Mouse (Mus musculus) midbrain, embryonic 16.5 days (tissue): ENCODE data around the gene Dpm2. TPM values are rescaled to one million over a fixed set of nuclear protein-coding genes. Genes with fewer than 3 reads are reported as not detected.

ENCODE experiments used
- ATAC-seq: fragments of 200-750 bp; cut with Nextera tagmentation; 2 replicates; pipeline ENCODE4 v1.8.0; 2017; ENCODE audit warnings: moderate TSS enrichment
- H3K27ac ChIP-seq: fragments of 300-500 bp; sonication (generic); 2 replicates; pipeline ENCODE4 v1.5.1; 2014; ENCODE audit warnings: mild to moderate bottlenecking, low read length, mixed read lengths
- H3K27me3 ChIP-seq: fragments of 300-500 bp; sonication (generic); 2 replicates; pipeline ENCODE4 v1.6.1; 2014; ENCODE audit warnings: low read depth, low read length, mixed read lengths; ENCODE audit not compliant: control insufficient read depth, insufficient read depth
- H3K36me3 ChIP-seq: fragments of 300-500 bp; sonication (generic); 2 replicates; pipeline ENCODE4 v1.6.1; 2014; ENCODE audit warnings: mild to moderate bottlenecking, low read length, moderate library complexity, mixed read lengths; ENCODE audit not compliant: control insufficient read depth, insufficient read depth
- H3K4me1 ChIP-seq: fragments of 300-500 bp; sonication (generic); 2 replicates; pipeline ENCODE4 v1.6.1; 2014; ENCODE audit warnings: mild to moderate bottlenecking, low read length, mixed read lengths; ENCODE audit not compliant: control insufficient read depth, insufficient read depth
- H3K4me2 ChIP-seq: fragments of 300-500 bp; sonication (generic); 2 replicates; pipeline ENCODE4 v1.6.1; 2014; ENCODE audit warnings: mild to moderate bottlenecking, low read length, mixed read lengths
- H3K4me3 ChIP-seq: fragments of 300-500 bp; sonication (generic); 2 replicates; pipeline ENCODE4 v1.5.1; 2014; ENCODE audit warnings: low read depth, mild to moderate bottlenecking, low read length, moderate library complexity, mixed read lengths
- H3K9ac ChIP-seq: fragments of 300-500 bp; sonication (generic); 2 replicates; pipeline ENCODE4 v1.6.1; 2014; ENCODE audit warnings: low read depth, low read length, mixed read lengths
- H3K9me3 ChIP-seq: fragments of 300-500 bp; sonication (generic); replicated peaks from 2 replicates; pipeline ENCODE4 v1.6.1; 2014; ENCODE audit warnings: mild to moderate bottlenecking, low read length, mixed read lengths; ENCODE audit not compliant: control insufficient read depth, poor library complexity, severe bottlenecking
- WGBS: fragments of 180-500 bp; shearing (Covaris S2); extraction: QIAGEN DNeasy Blood & Tissue Kit; methylation state at CpG from one replicate; pipeline ENCODE4 v1.1.7; 2014; 5-methylcytosine and 5-hydroxymethylcytosine counted together
- polyA plus RNA-seq: library from polyadenylated mRNA; unstranded; fragments of >200 nt; fragmentation: Nextera tagmentation; extraction: Ambion mirVana; gene quantifications from 2 replicates; pipeline ENCODE4 v1.2.1, GENCODE M21; 2015

The Dpm2 gene
- polyA plus RNA-seq, 1 experiment from 2014 or later, result 136 TPM

GRCm38 (mm10) chr2:32534733-32535471, 35.8 kb upstream of the Dpm2 start, which contains the start of gene Fam102a:
Gene Fam102a, plus strand, starts transcription at chr2:32535332.
- Histone ChIP-seq H3K9me3 (no peaks in the 10 kb centered on the region), H3K9ac (peak within 1 kb of the TSS; percentile 95), H3K27me3 (no peaks in the 10 kb centered on the region), H3K4me1 (peaks cover 38% of the 10 kb centered on the region), H3K4me2 (peak within 1 kb of the TSS; percentile 88), H3K27ac (peak within 1 kb of the TSS; percentile 93), H3K4me3 (peak within 1 kb of the TSS; percentile 83), H3K36me3 (no peaks in the 10 kb centered on the region)
- WGBS, result under 1% methylated on average over 57 of the region's 67 CpGs
- peak; percentile 96 for ATAC-seq

DNA sequence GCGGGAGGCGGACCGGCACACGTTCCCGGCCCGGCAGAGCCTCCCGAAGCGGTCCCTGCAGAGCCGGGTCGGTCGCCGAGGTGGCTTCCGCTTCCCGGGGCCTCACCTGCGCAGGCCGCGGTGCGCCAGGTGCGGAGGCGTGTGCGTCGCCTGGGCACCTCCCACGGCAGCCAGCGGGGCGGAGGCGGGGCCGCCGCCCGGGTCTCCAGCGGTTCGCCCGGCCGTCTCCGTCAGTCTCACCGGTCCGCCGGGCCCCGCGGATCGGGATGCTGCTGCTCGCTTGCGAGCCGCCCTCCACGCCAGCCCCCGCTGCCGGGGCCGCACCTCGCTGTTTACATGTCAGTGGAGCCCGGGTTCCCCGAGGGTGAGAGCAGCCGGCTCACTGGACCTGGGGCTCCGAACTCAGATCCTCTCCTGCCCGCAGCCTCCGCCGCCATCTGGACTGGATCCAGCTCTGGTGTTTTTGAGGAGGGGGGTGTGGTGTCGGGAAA, 35.1 kb upstream of the Dpm2 start:
- Histone ChIP-seq H3K4me2 (peak overlapping the region; percentile 88), H3K27ac (peak overlapping the region; percentile 93), H3K4me3 (peak overlapping the region; percentile 83), H3K4me1 (peaks cover 38% of the 10 kb centered on the region), H3K9me3 (no peaks in the 10 kb centered on the region), H3K27me3 (no peaks in the 10 kb centered on the region), H3K36me3 (no peaks in the 10 kb centered on the region), H3K9ac (peak overlapping the region; percentile 95)
- under 1% methylated on average over 55 of the region's 56 CpGs for WGBS
- peak; percentile 52 for ATAC-seq

- no peak for ATAC-seq
- Histone ChIP-seq H3K4me1 (peaks cover 38% of the 10 kb centered on the region), H3K9ac (peak overlapping the region; percentile 95), H3K4me2 (peak overlapping the region; percentile 88), H3K9me3 (no peaks in the 10 kb centered on the region), H3K27ac (peak overlapping the region; percentile 62), H3K4me3 (peak overlapping the region; percentile 83), H3K27me3 (no peaks in the 10 kb centered on the region), H3K36me3 (no peaks in the 10 kb centered on the region)
- 1% methylated on average over 14 of the region's 14 CpGs for WGBS
Observed at GRCm38 (mm10) chr2:32536086-32536633, 34.5 kb upstream of the Dpm2 start.

- Histone ChIP-seq H3K4me2 (peak overlapping the region; percentile 88), H3K27ac (peak overlapping the region; percentile 62), H3K27me3 (no peaks in the 10 kb centered on the region), H3K4me3 (peak overlapping the region; percentile 83), H3K9ac (peak overlapping the region; percentile 95), H3K4me1 (peaks cover 38% of the 10 kb centered on the region), H3K36me3 (no peaks in the 10 kb centered on the region), H3K9me3 (no peaks in the 10 kb centered on the region)
- ATAC-seq, result no peak
- 2% methylated on average over 11 of the region's 11 CpGs for WGBS
Observed at GRCm38 (mm10) chr2:32536634-32537359, 33.9 kb upstream of the Dpm2 start.

- Histone ChIP-seq H3K4me1 (peaks cover 38% of the 10 kb centered on the region), H3K4me3 (peak overlapping the region; percentile 83), H3K27ac (peak overlapping the region; percentile 62), H3K4me2 (peak overlapping the region; percentile 88), H3K36me3 (no peaks in the 10 kb centered on the region), H3K9ac (peak overlapping the region; percentile 95), H3K9me3 (no peaks in the 10 kb centered on the region), H3K27me3 (no peaks in the 10 kb centered on the region)
- WGBS, result 9% methylated on average over 9 of the region's 9 CpGs
- no peak for ATAC-seq
Observed at GRCm38 (mm10) chr2:32537360-32537905, 33.2 kb upstream of the Dpm2 start.

GRCm38 (mm10) chr2:32537941-32538340, 32.7 kb upstream of the Dpm2 start:
- no peak for ATAC-seq
- peak overlapping the region; percentile 95; the same call in 1 of the 2 replicates for H3K9ac ChIP-seq

DNA sequence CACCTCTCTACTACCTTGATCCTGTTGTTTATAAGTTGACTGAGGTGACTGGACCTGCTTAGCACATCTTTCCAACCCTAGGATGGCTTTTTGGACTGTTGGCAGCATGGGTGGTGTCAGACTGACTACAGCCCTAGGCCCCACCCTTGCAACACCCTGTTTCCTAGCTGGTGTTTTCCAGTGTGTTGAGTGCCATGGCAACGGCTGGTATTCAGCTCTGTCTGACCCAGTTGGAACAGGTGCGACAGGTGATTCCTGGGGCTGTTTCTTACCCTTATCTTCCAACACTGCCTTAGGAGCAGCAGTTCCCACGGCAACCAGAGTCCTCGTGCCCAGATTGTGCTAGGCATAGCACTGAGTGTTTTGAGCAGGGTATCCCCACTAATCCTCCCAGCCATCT, 32.2 kb upstream of the Dpm2 start:
- Histone ChIP-seq H3K27me3 (no peaks in the 10 kb centered on the region), H3K9ac (no peak overlapping the region), H3K4me1 (peaks cover 42% of the 10 kb centered on the region), H3K4me2 (peak overlapping the region; percentile 88), H3K4me3 (no peak overlapping the region), H3K36me3 (no peaks in the 10 kb centered on the region), H3K27ac (no peak overlapping the region), H3K9me3 (no peaks in the 10 kb centered on the region)
- ATAC-seq, result no peak
- 60% methylated on average over 4 of the region's 4 CpGs for whole genome bisulfite sequencing

More at GRCm38 (mm10) chr2:32537941-32538340, 32.7 kb upstream of the Dpm2 start:
- H3K36me3 ChIP-seq, result no peaks in the 10 kb centered on the region
- peak overlapping the region; percentile 83 for H3K4me3 ChIP-seq
- H3K27ac ChIP-seq, result no peak overlapping the region
- H3K4me2 ChIP-seq, result peak overlapping the region; percentile 88
- H3K27me3 ChIP-seq, result no peaks in the 10 kb centered on the region
- 74% methylated on average over 5 of the region's 5 CpGs for WGBS
- peaks cover 40% of the 10 kb centered on the region for H3K4me1 ChIP-seq
- H3K9me3 ChIP-seq, result no peaks in the 10 kb centered on the region

- no peaks in the 10 kb centered on the region for H3K27me3 ChIP-seq
- H3K4me1 ChIP-seq, result peaks cover 37% of the 10 kb centered on the region
- ATAC-seq, result no peak
- no peak overlapping the region for H3K4me3 ChIP-seq
- H3K9me3 ChIP-seq, result no peaks in the 10 kb centered on the region
- 77% methylated on average over 14 of the region's 14 CpGs for WGBS
- H3K9ac ChIP-seq, result no peak overlapping the region
- no peak overlapping the region; the same call in 1 of the 2 replicates for H3K4me2 ChIP-seq
- no peak overlapping the region for H3K27ac ChIP-seq
- H3K36me3 ChIP-seq, result no peaks in the 10 kb centered on the region
Observed at GRCm38 (mm10) chr2:32539452-32539981, 31.1 kb upstream of the Dpm2 start.
